Mouse (Mus musculus) cerebellum, postnatal 14 days (tissue): ENCODE measurements around the gene Zfp947.
"Not testable (repeated sequence)": the region's sequence is repeated elsewhere in the genome, so short reads cannot be mapped to it uniquely, and the experiment has no call there.

Experiments used
- DNase-seq, 2 experiments: peaks; one replicate each; pipeline ENCODE4 v3.0.0; 2021; ENCODE audit warnings: mixed read lengths in 2 of 2

Zfp947 gene

GRCm38 (mm10) chr17:22165722-22166294 lies at the start of gene Zfp947:
Zfp947 (minus strand) TSS chr17:22166190.
- DNase-seq, result peak; percentile 40

GRCm38 (mm10) chr17:22165304-22165703 lies 686 bp downstream of the Zfp947 start:
- DNase-seq, result peak in 1 of 2 experiments; percentile 1

DNA sequence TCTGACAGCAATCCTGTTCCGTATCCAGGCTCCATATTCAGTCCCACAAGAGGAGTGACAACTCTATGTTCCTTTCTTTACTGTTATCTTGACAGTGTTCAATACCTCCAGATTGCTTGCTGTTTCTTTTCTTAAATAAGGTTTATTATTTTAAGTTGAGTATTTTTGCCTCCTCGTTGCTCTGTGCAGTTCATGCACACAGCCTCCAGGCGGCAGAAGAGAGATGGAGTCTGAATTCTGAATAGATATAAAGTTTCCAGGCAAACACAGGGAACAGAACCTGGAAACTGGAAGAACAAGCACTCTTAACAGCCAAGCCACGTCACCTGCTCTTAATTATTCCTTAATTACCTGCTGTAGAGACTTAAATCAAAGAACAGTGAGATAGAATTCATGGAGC lies 12.0 kb downstream of the Zfp947 start:
- not testable (repeated sequence) for DNase-seq

- no peak for DNase-seq
Observed at GRCm38 (mm10) chr17:22118770-22119169, 47.2 kb downstream of the Zfp947 start.
